ENCODE assay signal across 19 mouse cellular contexts in the genomic region with DNA sequence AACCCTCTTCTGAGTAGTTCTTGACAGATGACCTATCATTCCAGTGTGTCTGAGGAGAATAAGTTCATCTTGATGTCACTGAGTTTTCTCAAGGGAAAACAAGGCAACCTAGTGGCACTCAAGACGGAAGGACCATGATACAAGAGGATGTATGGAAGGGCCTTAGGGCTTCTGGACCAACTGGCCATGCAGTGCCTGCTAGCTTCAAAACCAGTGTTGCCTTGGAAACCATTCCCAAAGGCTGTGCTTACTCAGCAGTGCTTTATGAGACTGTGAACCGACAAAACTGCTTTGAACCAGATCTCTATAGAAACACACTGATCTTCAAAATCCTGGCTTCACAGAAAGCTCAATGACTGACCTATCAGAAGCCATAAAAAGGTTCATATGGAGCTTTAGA. TPM values are rescaled to one million over a fixed set of nuclear protein-coding genes. Genes with fewer than 3 reads are reported as not detected.
DNase-seq lines count a peak whose midpoint lies in the region; ATAC-seq and TF ChIP-seq lines count a peak whose summit lies in the region.
"Had no signal": no experiment of that assay in that cellular context is flagged by ENCODE, and none has a peak within 500 bp of the region (broad histone marks: within the 10 kb centered on the region; RNA-seq: fewer than 3 reads in every experiment).

No protein-coding gene starts in this region.

- H3K4me3 ChIP-seq in forebrain, postnatal 0 days (ENCODE audit: low read depth, low read length) = no peak overlapping the region
- H3K4me3 ChIP-seq in forebrain, embryonic 12.5 days (replicated peaks) = no peak overlapping the region
- H3K4me3 ChIP-seq in midbrain, embryonic 14.5 days (replicated peaks; ENCODE audit: low read depth, low read length) = no peak overlapping the region
- H3K4me3 ChIP-seq in midbrain, embryonic 10.5 days = no peak overlapping the region
- H3K4me3 ChIP-seq: embryonic facial prominence, embryonic 12.5 days; forebrain, embryonic 13.5 days; heart, adult 2 months; heart, embryonic 12.5 days; hindbrain, embryonic 10.5 days; intestine, embryonic 15.5 days had no signal

- no peaks in the 10 kb centered on the region for H3K9me3 ChIP-seq in forebrain, postnatal 0 days (ENCODE audit: low read length)
- no peaks in the 10 kb centered on the region for H3K9me3 ChIP-seq in forebrain, embryonic 12.5 days
- no peaks in the 10 kb centered on the region for H3K9me3 ChIP-seq in midbrain, embryonic 14.5 days (ENCODE audit: control insufficient read depth, low read length)
- no peaks in the 10 kb centered on the region for H3K9me3 ChIP-seq in midbrain, embryonic 10.5 days (replicated peaks)
- H3K9me3 ChIP-seq: embryonic facial prominence, embryonic 12.5 days; forebrain, embryonic 13.5 days; heart, embryonic 12.5 days; hindbrain, embryonic 10.5 days; intestine, embryonic 15.5 days had no signal

- H3K4me1 ChIP-seq in forebrain, postnatal 0 days (ENCODE audit: insufficient read depth) = no peaks in the 10 kb centered on the region
- no peaks in the 10 kb centered on the region for H3K4me1 ChIP-seq in forebrain, embryonic 12.5 days
- H3K4me1 ChIP-seq in midbrain, embryonic 14.5 days (ENCODE audit: control insufficient read depth, insufficient read depth, low read length) = no peaks in the 10 kb centered on the region
- no peaks in the 10 kb centered on the region for H3K4me1 ChIP-seq in midbrain, embryonic 10.5 days
- H3K4me1 ChIP-seq: embryonic facial prominence, embryonic 12.5 days; forebrain, embryonic 13.5 days; heart, embryonic 12.5 days; hindbrain, embryonic 10.5 days; intestine, embryonic 15.5 days had no signal

- DNase-seq in forebrain, postnatal 0 days = peak; percentile 59
- peak; percentile 55 for DNase-seq in midbrain, embryonic 14.5 days
- no peak for DNase-seq in midbrain, embryonic 10.5 days (ENCODE audit: low spot score)
- peak; percentile 28 for DNase-seq in R1 (ENCODE audit: low read depth, low spot score)
- peak; percentile 36 for DNase-seq in brain, embryonic 18.5 days (ENCODE audit: low read depth, low spot score)
- no peak for DNase-seq in left cerebral cortex, adult 18-20 months (ENCODE audit: low spot score in 2 of 2)
- DNase-seq: adrenal gland, postnatal 14 days; cerebellum, adult 11-12 months; cerebellum, adult 9-10 months; cerebellum, postnatal 25 days; gastrocnemius, postnatal 10 days; heart, adult 2 months had no signal

- H3K27me3 ChIP-seq in forebrain, postnatal 0 days (ENCODE audit: insufficient read depth, low read length) = no peaks in the 10 kb centered on the region
- 0 out of 2 replicates have a peak, but pooled peaks cover 4% of the 10 kb centered on the region for H3K27me3 ChIP-seq in forebrain, embryonic 12.5 days
- H3K27me3 ChIP-seq in midbrain, embryonic 14.5 days (ENCODE audit: control insufficient read depth, insufficient read depth, low read length) = no peaks in the 10 kb centered on the region
- H3K27me3 ChIP-seq in midbrain, embryonic 10.5 days (ENCODE audit: low read depth, poor library complexity, severe bottlenecking) = 0 out of 2 replicates have a peak, but pooled peaks cover 9% of the 10 kb centered on the region
- H3K27me3 ChIP-seq: embryonic facial prominence, embryonic 12.5 days; forebrain, embryonic 13.5 days had no signal

- H3K4me2 ChIP-seq in forebrain, postnatal 0 days (ENCODE audit: low read depth) = no peak overlapping the region
- H3K4me2 ChIP-seq in forebrain, embryonic 12.5 days = no peak overlapping the region
- H3K4me2 ChIP-seq in midbrain, embryonic 14.5 days (ENCODE audit: low read length) = no peak overlapping the region
- H3K4me2 ChIP-seq: embryonic facial prominence, embryonic 12.5 days; forebrain, embryonic 13.5 days; heart, embryonic 12.5 days; intestine, embryonic 15.5 days had no signal

- no peak for TF ChIP-seq CTCF in forebrain, postnatal 0 days (IDR thresholded peaks at IDR 0.05; ENCODE audit: low read depth)

- no peaks in the 10 kb centered on the region for H3K36me3 ChIP-seq in forebrain, postnatal 0 days (ENCODE audit: insufficient read depth)
- H3K36me3 ChIP-seq in forebrain, embryonic 12.5 days (replicated peaks) = no peaks in the 10 kb centered on the region
- no peaks in the 10 kb centered on the region for H3K36me3 ChIP-seq in midbrain, embryonic 14.5 days (ENCODE audit: control insufficient read depth, insufficient read depth, low read length)
- no peaks in the 10 kb centered on the region for H3K36me3 ChIP-seq in midbrain, embryonic 10.5 days
- H3K36me3 ChIP-seq: embryonic facial prominence, embryonic 12.5 days; heart, embryonic 12.5 days; hindbrain, embryonic 10.5 days; intestine, embryonic 15.5 days had no signal

- no peak overlapping the region for H3K27ac ChIP-seq in forebrain, postnatal 0 days (ENCODE audit: low read depth, low read length)
- no peak overlapping the region for H3K27ac ChIP-seq in forebrain, embryonic 12.5 days
- H3K27ac ChIP-seq in midbrain, embryonic 14.5 days (replicated peaks; ENCODE audit: low read depth, low read length) = no peak overlapping the region
- H3K27ac ChIP-seq in midbrain, embryonic 10.5 days (replicated peaks) = no peak overlapping the region
- H3K27ac ChIP-seq: embryonic facial prominence, embryonic 12.5 days; forebrain, embryonic 13.5 days; heart, adult 2 months; hindbrain, embryonic 10.5 days; intestine, embryonic 15.5 days had no signal

- no peak overlapping the region for H3K9ac ChIP-seq in forebrain, postnatal 0 days
- H3K9ac ChIP-seq in forebrain, embryonic 12.5 days = no peak overlapping the region
- no peak overlapping the region for H3K9ac ChIP-seq in midbrain, embryonic 14.5 days (replicated peaks; ENCODE audit: low read length)
- H3K9ac ChIP-seq: embryonic facial prominence, embryonic 12.5 days; forebrain, embryonic 13.5 days; heart, embryonic 12.5 days; intestine, embryonic 15.5 days had no signal

- peak; percentile 72 for ATAC-seq in forebrain, postnatal 0 days
- ATAC-seq in forebrain, embryonic 12.5 days (ENCODE audit: low FRiP score) = no peak
- no peak for ATAC-seq in midbrain, embryonic 14.5 days (ENCODE audit: low FRiP score, low TSS enrichment)
- ATAC-seq: activated CD4-positive, CD25-positive, alpha-beta regulatory T cell, adult 4 months; forebrain, embryonic 13.5 days; intestine, embryonic 15.5 days had no signal

- 42% methylated on average over 2 of the region's 2 CpGs for WGBS in forebrain, postnatal 0 days
- WGBS in forebrain, embryonic 12.5 days = 65% methylated on average over 2 of the region's 2 CpGs
- 37% methylated on average over 2 of the region's 2 CpGs for WGBS in midbrain, embryonic 14.5 days
- WGBS in midbrain, embryonic 10.5 days = 74% methylated on average over 2 of the region's 2 CpGs

RNA-seq across cellular contexts. Expression of a gene that starts 15.9 kb away (rescaled TPM):
- 545 and 656 TPM in 2 replicates for total RNA-seq in forebrain, postnatal 0 days (2014; rRNA removed)
- polyA plus RNA-seq in forebrain, postnatal 0 days (2015; fragmentation: Nextera tagmentation; extraction: Ambion mirVana) = 345 and 405 TPM in 2 replicates
- polyA plus RNA-seq in forebrain, embryonic 12.5 days (2016; fragmentation: Nextera tagmentation; extraction: Ambion mirVana) = 305 and 331 TPM in 2 replicates
- 462 and 529 TPM in 2 replicates for polyA plus RNA-seq in midbrain, embryonic 14.5 days (2014; fragmentation: Nextera tagmentation; extraction: Ambion mirVana)
- polyA plus RNA-seq in midbrain, embryonic 10.5 days (2016; fragmentation: Nextera tagmentation; extraction: Ambion mirVana) = 201 and 251 TPM in 2 replicates
- total RNA-seq in left cerebral cortex, adult 18-20 months (2021) = 100 to 1,000 TPM; 195 to 215 TPM

RNA-seq across cellular contexts. Expression of a gene that starts 16.6 kb away (rescaled TPM):
- total RNA-seq in forebrain, postnatal 0 days (2014; rRNA removed) = 0.62 TPM in 1 of 2 replicates, not detected in the other
- polyA plus RNA-seq in forebrain, postnatal 0 days (2015; fragmentation: Nextera tagmentation; extraction: Ambion mirVana) = 0.89 and 1.2 TPM in 2 replicates
- polyA plus RNA-seq in forebrain, embryonic 12.5 days (2016; fragmentation: Nextera tagmentation; extraction: Ambion mirVana) = not detected in 2 replicates
- polyA plus RNA-seq in midbrain, embryonic 14.5 days (2014; fragmentation: Nextera tagmentation; extraction: Ambion mirVana) = 0.12 TPM in 1 of 2 replicates, not detected in the other
- not detected in 2 replicates for polyA plus RNA-seq in midbrain, embryonic 10.5 days (2016; fragmentation: Nextera tagmentation; extraction: Ambion mirVana)
- total RNA-seq in left cerebral cortex, adult 18-20 months (2021) = 1 to 10 TPM; 2.9 to 3.2 TPM
- total RNA-seq: adrenal gland, postnatal 14 days had no signal
- polyA plus RNA-seq: activated CD4-positive, CD25-positive, alpha-beta regulatory T cell, adult 4 months; forebrain, embryonic 13.5 days; heart, embryonic 12.5 days; hindbrain, embryonic 10.5 days; intestine, embryonic 15.5 days had no signal

Comparison
In these comparisons a context has a peak if more than half of its experiments do, and no peak if none do; other contexts are left out.
1. DNase-seq: peak in forebrain, postnatal 0 days (single experiment), midbrain, embryonic 14.5 days (single experiment), R1 (single experiment) and brain, embryonic 18.5 days (single experiment); none in midbrain, embryonic 10.5 days (single experiment) and left cerebral cortex, adult 18-20 months (0 of 2).